In the genomic region with DNA sequence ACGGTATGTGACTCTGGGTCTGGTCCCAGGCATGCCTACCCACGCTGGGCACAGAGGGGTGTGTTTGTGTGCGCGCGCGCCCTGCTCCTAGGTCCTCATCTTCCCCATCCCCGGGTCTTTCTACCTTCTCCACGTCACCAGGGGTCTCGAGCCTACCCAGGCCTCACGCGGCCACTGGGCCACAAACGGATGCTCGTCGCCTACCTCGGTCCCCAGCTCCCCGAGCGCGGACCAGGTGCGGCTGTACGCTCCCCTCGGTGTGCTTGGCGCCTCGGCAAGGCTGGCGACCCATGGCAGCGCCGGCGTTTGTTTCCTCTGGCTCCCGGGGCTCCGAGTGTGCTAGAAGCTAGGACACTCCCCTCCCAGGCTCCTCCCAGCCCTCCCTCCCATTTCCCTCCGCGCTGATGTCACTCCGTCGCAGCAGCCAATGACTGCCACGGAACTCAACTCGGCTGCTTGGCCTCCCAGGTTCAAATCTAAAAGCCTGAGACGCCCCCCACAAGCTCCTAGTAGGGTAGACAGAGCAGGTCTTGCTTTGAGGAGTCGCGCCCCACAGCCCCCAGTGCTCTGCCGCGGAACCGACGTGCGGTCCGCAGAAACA, we compare ENCODE assay signal across 8 mouse cellular contexts. TPM values are rescaled to one million over a fixed set of nuclear protein-coding genes. Genes with fewer than 3 reads are reported as not detected.
DNase-seq lines count a peak whose midpoint lies in the region; ATAC-seq and TF ChIP-seq lines count a peak whose summit lies in the region.

TSS of gene Cdc42ep4 (minus strand) at position 398 of the 601 bp plus-strand sequence.

- ATAC-seq in Patski, result peak; percentile 90
- peak; percentile 82 for ATAC-seq in hindbrain, embryonic 11.5 days (ENCODE audit: low FRiP score)

- WGBS in hindbrain, embryonic 11.5 days, result under 1% methylated on average over 44 of the region's 44 CpGs

- H3K4me2 ChIP-seq in hindbrain, embryonic 11.5 days (replicated peaks; ENCODE audit: low read depth, low read length), result peak within 1 kb of the TSS; percentile 81

- CTCF ChIA-PET in Patski (lab: Charles Lee), result interaction anchor here (0.9 to 1.0 kb wide), 2 partner anchors 8 to 59 kb away, joined by 3 to 4 read pairs; no protein-coding TSS in a partner anchor

- H3K36me3 ChIP-seq in hindbrain, embryonic 11.5 days (ENCODE audit: control insufficient read depth, insufficient read depth, low read length), result no peaks in the 10 kb centered on the region

- peak within 1 kb of the TSS; percentile 96 for H3K27ac ChIP-seq in hindbrain, embryonic 11.5 days (ENCODE audit: low read depth, low read length)

- TF ChIP-seq CTCF in Patski (IDR thresholded peaks at IDR 0.05), result no peak

- no peaks in the 10 kb centered on the region for H3K9me3 ChIP-seq in hindbrain, embryonic 11.5 days (ENCODE audit: control insufficient read depth, low read length)

- peak within 1 kb of the TSS; percentile 84 for H3K9ac ChIP-seq in hindbrain, embryonic 11.5 days (ENCODE audit: low read depth, low read length)

- no peaks in the 10 kb centered on the region for H3K27me3 ChIP-seq in Patski
- no peaks in the 10 kb centered on the region for H3K27me3 ChIP-seq in hindbrain, embryonic 11.5 days (ENCODE audit: control insufficient read depth, insufficient read depth, low read length)

- H3K4me1 ChIP-seq in hindbrain, embryonic 11.5 days (replicated peaks; ENCODE audit: control insufficient read depth, insufficient read depth, low read length), result peaks cover 21% of the 10 kb centered on the region

- in situ Hi-C loops in Patski (cut with MboI; ENCODE audit: low pct_unique_long_range_greater_than_20kb), result no loop called here

- no peak for DNase-seq in Patski (ENCODE audit: low read depth, low spot score)
- DNase-seq in cerebellum, postnatal 10 days, result peak; percentile 88 to 93
- DNase-seq in frontal cortex, postnatal 10 days (ENCODE audit: low spot score in 2 of 2), result peak; percentile 56 to 78
- peak; percentile 93 for DNase-seq in hindbrain, embryonic 11.5 days (ENCODE audit: low spot score)
- DNase-seq in layer of hippocampus, postnatal 10 days (ENCODE audit: low spot score in 2 of 2), result peak; percentile 70 to 80
- peak; percentile 91 for DNase-seq in lung, postnatal 10 days
- DNase-seq in ovary, postnatal 14 days (ENCODE audit: low spot score), result peak; percentile 77
- peak; percentile 82 to 84 for DNase-seq in thymus, postnatal 10 days (ENCODE audit: low spot score in 2 of 2)

- H3K4me3 ChIP-seq in hindbrain, embryonic 11.5 days (ENCODE audit: low read depth, low read length), result peak within 1 kb of the TSS; percentile 72

- POLR2A ChIA-PET in Patski (lab: Charles Lee), result interaction anchor here (0.6 to 1.5 kb wide), 3 partner anchors 22 to 59 kb away, joined by 3 to 5 read pairs (median 3); no protein-coding TSS in a partner anchor

RNA-seq across cellular contexts. Expression of gene Cdc42ep4, which starts in this region (rescaled TPM):
- 37.6 TPM for polyA plus RNA-seq in Patski (2021)
- polyA plus RNA-seq in hindbrain, embryonic 11.5 days (2014; fragmentation: Nextera tagmentation; extraction: Ambion mirVana), result 64.5 and 68.6 TPM in 2 replicates
- 10 to 100 TPM; 43.2 to 47.6 TPM for total RNA-seq in layer of hippocampus, postnatal 10 days (2021)
